Mouse (Mus musculus) layer of hippocampus, postnatal 36 days (tissue): Measurements from ENCODE around the gene Agap1. TPM values are rescaled to one million over a fixed set of nuclear protein-coding genes. Genes with fewer than 3 reads are reported as not detected.

Experiments used
- DNase-seq, 2 experiments: peaks; one replicate each; pipeline ENCODE4 v3.0.0; 2022
- total RNA-seq, 2 experiments: library from RNA; stranded (reverse); gene quantifications; 2 replicates each; pipeline ENCODE4 v1.2.3; 2021

The Agap1 gene
- total RNA-seq, 2 experiments from 2014 or later: 256 to 286 TPM

- DNase-seq: no peak
Observed at GRCm38 (mm10) chr1:89714165-89714980, 259.8 kb downstream of the Agap1 start.

GRCm38 (mm10) chr1:89716234-89716633 is 261.6 kb downstream of the Agap1 start:
- no peak for DNase-seq

GRCm38 (mm10) chr1:89717100-89717499 is 262.5 kb downstream of the Agap1 start:
- DNase-seq: no peak

DNA sequence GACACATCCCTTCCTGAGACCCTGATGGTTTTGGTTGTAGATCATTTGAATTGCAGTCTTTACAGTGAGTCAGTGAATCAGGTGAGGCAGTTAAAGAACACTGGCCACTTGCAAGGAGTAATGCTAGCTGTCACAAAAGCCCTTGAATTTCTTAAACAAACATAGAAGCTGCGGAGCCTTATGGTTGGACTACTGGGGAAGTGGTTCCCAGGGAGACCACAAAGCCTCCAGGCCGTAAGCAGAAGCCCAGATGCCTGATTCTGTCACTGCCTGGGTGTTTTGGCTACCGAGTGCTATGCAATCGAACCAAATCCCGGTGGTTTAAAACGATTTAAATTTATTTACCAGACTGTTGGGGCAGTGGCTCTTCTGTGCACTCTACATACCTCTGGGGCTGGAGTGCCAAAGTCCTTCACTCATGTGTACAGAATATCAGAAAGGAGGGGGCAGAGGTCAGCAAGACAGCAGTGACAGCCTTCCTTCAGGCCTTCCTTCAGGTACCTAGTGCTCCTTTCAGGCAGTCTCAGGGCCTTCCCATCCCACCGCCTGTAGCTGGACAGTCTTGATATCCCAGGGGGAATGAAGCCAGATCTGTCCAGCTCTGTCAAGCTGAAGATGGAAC is 264.3 kb downstream of the Agap1 start:
- no peak for DNase-seq

DNA sequence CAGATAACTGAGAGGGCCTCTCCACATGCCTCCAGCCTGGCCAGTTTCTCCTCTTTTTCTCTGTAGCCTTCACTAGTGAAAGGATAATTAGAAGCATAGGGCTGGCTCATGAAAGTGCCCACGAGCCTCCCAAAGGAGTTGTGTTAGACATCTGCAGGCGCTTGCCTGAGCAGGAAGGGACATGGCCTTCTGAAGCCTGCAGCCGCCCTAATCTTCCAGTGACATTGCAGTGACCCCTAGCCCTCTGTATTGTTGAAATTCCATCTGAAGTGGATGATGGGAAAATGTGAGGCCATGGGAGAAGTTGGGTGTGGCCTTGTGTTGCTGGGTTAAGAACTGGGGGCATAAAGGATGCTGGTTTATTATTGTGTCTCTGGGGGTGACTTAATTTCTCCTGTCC is 269.5 kb downstream of the Agap1 start:
- DNase-seq: no peak

DNA sequence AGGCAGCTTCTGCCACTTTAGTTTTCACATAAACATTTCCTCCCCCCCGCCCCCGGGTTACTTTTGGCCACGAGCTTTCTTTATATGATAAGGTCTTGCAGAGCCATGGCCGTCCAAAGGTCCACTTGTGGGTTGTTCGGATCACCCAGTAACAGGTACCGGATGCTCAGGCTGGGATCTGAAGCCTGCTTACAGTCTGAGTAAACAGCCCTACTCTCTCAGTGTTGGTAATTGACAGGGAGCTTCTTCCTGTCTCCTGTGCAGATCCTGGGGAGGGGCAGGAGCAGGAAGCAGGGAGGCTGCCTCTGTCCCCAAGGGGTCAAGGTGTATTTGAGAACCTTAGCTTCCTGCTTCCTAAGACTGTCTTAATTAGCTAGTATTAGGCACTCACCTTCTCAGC is 269.9 kb downstream of the Agap1 start:
- DNase-seq: no peak

DNA sequence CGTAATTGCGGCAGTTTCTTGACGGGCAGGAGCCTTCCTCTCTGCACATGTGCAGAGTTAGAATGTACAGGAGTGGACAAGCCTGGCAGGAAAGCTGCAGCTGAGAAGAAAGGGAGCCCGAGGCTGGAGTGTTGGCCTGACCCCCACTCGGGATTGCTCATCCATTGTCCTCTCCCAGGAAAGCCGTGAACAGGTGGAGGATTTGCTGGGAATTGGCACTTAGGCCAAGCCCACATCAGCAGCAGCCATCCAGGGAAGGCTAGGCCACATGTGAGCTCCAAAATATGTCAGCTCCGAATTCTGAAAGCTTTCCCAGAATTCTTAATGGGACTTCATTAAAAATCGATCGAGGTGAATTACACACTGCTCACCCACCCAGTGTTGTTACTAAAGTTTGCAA is 270.4 kb downstream of the Agap1 start:
- no peak for DNase-seq

GRCm38 (mm10) chr1:89728481-89728880 is 273.9 kb downstream of the Agap1 start:
- DNase-seq: no peak

DNA sequence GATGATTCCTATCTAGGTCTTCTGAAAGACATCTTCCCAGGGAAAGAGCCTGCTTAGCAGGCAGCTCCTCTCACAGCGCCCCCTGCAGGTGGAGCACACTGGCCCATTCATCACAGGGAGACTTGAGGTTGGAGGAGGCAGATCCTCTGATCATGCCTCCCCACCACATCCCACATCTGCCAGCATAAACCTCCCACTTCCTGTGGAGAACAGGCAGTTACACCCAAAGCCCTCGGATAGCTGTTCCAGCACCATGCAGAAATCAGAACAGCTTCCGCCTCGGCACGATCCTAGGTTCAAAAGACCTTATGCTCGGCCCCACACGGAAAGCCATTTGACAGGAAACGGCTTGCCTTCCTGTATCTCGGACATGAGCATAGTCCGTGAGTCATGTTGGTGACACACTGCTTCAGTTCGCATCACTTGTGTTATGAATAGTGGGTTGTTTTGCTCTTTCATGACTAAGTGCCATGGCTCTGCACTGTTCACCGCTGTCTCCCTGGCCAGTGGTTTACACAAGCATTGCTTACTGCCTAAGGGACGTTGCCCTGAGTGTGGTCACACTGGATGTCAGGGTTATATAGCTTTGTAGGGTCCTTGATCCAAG is 276.1 kb downstream of the Agap1 start:
- DNase-seq: no peak

GRCm38 (mm10) chr1:89734368-89734767 is 279.8 kb downstream of the Agap1 start:
- no peak for DNase-seq

GRCm38 (mm10) chr1:89735146-89735545 is 280.5 kb downstream of the Agap1 start:
- no peak for DNase-seq

DNA sequence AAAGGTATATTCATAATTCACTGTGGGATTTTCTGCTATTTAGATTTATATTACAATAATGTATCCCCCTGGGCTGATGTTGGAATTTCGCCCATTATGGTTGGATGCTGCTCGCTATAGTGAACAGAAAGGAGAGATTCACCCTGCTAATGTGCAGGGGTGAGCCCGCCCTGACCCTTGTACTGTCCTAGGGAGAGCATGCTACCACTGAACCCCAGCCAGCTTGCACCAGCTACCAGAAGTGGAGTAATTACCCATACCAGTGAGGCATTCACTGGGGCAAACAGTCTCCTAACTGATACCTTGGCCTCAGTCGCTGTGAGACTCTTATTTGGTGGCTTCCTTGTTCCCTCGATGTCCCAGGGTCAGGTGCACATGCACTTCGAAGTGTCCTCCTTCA is 281.4 kb downstream of the Agap1 start:
- no peak for DNase-seq

DNA sequence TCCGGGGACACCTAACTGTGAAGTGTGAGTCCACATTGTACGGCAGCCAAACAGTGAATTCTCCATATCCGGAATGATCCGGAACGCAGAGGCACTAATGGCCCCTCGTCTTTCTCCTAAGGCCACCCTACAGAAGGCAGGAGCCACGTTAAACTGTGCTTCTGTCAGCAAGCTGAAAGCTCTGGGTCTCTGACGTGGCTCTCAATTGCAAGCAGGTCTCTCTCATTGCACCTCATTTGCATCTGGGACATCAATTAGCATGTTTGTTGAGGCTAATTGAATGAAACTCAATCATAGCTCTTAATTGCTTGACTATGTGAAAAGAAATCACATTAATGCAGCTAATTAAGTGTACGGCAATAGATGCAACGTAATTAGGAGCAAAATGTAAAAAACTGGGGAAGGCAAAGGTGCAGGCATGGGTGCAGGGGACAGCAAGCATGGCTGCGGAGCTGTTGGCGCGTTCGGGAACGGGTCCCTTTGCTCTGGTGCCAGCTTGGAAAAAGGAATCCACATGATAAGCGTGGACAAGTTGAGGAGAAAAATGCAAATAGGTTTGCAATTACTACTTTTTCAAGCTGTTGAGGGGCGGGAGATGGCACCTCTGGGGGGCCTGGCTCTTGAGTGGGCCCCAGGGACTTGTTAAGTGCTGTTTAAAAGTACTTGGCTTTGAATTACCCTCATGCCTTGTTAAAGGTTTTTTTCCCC is 284.6 kb downstream of the Agap1 start:
- DNase-seq: no peak

DNA sequence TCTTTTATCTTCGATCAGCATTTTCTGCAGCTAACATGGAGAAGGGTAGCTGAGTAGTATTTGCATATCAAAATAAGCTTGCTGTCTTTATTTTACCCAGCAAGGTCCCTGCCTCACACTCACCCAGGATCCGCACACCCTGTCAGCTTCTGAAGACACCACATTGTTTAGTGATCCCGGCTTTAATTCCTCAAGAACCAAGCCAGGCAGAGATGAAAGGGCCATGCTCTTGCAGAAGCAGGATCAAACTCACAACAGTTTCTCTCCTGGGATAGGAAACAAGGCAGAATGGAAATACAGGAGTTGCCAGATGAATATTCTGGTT is 285.1 kb downstream of the Agap1 start:
- no peak for DNase-seq

- no peak for DNase-seq
Observed at GRCm38 (mm10) chr1:89742359-89742758, 287.8 kb downstream of the Agap1 start.

- DNase-seq: no peak
Observed at GRCm38 (mm10) chr1:89746171-89746570, 291.6 kb downstream of the Agap1 start.

GRCm38 (mm10) chr1:89749666-89750065 is 295.1 kb downstream of the Agap1 start:
- no peak for DNase-seq

DNA sequence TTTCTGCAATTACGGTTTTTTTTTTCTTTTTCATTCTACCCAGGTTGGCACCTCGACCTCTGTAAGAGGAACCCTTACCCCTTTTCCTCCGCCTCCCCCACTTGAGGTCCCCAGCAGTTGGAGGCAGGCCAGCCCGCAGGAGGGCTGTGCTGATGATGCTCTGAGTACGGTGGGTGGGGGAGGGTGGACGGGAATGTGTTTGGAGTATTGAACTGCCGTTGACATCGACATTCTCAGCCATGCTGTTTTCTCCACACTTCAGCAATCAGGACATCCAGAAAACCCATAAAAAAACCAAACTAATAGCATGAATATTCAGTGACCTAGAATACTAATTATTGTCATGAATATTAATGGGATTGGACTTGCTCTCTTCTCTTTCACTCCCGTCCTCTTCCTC is 295.9 kb downstream of the Agap1 start:
- no peak for DNase-seq

DNA sequence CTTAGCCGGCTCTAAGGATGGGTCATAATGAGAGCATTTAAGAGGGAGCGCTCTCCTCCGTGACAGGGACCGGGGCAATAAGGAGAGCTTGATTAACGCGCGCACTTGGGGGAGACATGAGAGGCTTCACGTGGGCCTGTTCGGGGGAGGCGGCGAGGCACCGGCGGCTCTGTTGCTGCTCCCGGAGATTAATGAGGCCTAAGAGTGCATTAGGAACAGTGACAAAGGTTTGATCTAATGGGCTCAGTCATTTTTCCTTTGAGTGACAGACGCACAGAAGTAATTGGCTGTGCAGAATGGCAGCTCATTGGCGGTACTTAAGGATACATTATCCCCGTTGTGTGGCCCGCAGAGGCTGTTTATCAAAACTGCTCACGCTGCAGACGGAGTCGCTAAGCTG is 296.3 kb downstream of the Agap1 start:
- peak; percentile 43 for DNase-seq

DNA sequence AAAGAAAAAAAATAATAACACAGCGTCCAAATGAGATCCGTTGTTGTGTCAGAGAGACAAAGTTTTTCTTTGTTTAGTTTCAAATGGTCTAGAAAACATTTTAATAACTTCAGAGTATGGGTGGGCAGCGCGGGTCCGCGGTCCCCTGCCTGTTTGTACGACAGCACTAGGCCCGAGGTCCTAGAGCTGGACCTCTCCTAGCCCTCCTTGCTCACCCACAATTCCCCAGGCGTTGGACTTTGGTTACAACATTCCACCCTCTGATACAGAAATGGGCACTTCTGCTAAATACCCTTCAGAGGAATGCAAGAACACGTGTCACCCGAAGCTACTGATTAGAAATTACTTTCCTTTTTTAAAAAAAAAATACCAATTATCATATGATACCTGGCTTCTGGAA is 296.7 kb downstream of the Agap1 start:
- DNase-seq: no peak

DNA sequence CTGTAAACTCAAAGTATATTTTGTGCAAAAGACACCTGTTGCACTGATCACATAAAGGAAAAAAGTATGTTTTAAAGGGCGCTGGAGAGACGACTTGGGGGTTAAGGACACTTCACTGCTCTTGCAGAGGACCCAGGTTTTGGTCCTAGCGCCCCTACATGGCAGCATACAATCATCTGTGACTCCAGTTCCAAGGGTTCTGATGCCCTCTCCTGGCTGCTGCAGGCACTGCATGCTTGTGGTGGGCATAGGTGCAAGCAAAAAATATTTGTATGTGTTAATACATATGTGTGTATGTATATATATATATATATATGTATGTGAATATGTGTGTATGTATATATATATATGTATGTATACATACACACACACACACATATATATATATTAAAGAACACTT is 298.1 kb downstream of the Agap1 start:
- DNase-seq: no peak

- DNase-seq: no peak
Observed at GRCm38 (mm10) chr1:89755358-89755757, 300.8 kb downstream of the Agap1 start.

DNA sequence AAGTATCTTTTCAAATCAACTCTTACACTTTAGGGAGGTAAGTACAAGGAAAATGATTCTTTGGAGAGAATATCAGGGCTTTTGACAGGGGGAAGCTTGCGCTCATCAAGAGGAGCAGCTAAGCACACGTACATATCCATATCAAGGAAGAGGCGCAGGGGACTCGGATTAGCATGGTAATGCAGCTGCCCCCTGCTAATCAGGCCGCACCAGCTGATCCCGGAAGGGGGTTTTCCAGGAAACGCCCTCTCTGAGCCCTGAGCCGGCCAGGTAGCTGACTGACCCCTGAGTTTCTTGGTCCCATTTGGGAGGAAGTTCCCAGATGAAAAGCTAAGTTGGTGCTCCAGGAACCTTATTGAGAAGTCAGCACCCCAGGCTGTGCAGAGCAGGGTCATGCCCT is 301.8 kb downstream of the Agap1 start:
- DNase-seq: no peak
